Mouse (Mus musculus): ENCODE measurements around the gene Stk38. TPM values are rescaled to one million over a fixed set of nuclear protein-coding genes. Genes with fewer than 3 reads are reported as not detected.

The Stk38 gene
- polyA plus RNA-seq, 1 experiment = 196 TPM

GRCm38 (mm10) chr17:29053841-29054240, 46.0 kb upstream of the Stk38 start:
- no peak overlapping the region for H3K4me3 ChIP-seq (ENCODE audit: control insufficient read depth, insufficient read depth, low read length)

DNA sequence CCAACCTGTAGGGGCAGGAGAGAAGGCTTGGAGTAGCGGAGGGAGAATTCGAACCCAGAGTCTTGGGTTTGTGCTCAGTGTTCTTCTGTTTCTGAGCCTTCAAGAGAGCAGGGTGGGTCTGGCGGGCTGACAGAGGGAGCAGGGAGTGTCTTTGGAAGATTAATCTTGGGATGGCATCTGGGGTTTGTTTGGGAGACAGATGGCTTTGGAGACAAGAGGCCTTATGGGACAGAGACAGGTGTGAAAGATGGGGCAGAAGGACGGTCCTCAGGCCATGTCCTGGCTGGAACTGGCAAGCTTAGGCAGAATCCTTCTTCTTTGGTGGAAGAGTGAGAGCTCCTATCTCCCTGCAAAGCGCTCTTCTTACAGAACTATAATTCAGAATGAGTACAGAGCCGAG, 45.3 kb upstream of the Stk38 start:
- no peaks in the 10 kb centered on the region for H3K27me3 ChIP-seq (ENCODE audit: control insufficient read depth, insufficient read depth, low read length)
- no peaks in the 10 kb centered on the region for H3K36me3 ChIP-seq (ENCODE audit: control insufficient read depth, insufficient read depth, low read length)
- DNase-seq = no peak
- 95% methylated on average over 6 of the region's 6 CpGs for WGBS
- no peak overlapping the region for H3K4me3 ChIP-seq (ENCODE audit: control insufficient read depth, insufficient read depth, low read length)
- no peak for TF ChIP-seq CTCF (IDR thresholded peaks at IDR 0.05; ENCODE audit: borderline replicate concordance, control insufficient read depth, extremely low read depth, insufficient read depth, low read length, poor library complexity)
- H3K4me1 ChIP-seq (replicated peaks; ENCODE audit: control insufficient read depth, insufficient read depth, low read length) = peaks cover 29% of the 10 kb centered on the region
- H3K27ac ChIP-seq (ENCODE audit: control insufficient read depth, insufficient read depth, low read length) = no peak overlapping the region

More at GRCm38 (mm10) chr17:29053841-29054240, 46.0 kb upstream of the Stk38 start:
- DNase-seq = no peak
- WGBS = 75% methylated on average over 7 of the region's 7 CpGs
- Histone ChIP-seq H3K36me3 (ENCODE audit: control insufficient read depth, insufficient read depth, low read length) (no peaks in the 10 kb centered on the region), H3K27ac (ENCODE audit: control insufficient read depth, insufficient read depth, low read length) (no peak overlapping the region), H3K4me1 (replicated peaks; ENCODE audit: control insufficient read depth, insufficient read depth, low read length) (peaks cover 37% of the 10 kb centered on the region), H3K27me3 (ENCODE audit: control insufficient read depth, insufficient read depth, low read length) (no peaks in the 10 kb centered on the region)
- TF ChIP-seq CTCF (IDR thresholded peaks at IDR 0.05; ENCODE audit: borderline replicate concordance, control insufficient read depth, extremely low read depth, insufficient read depth, low read length, poor library complexity) (no peak), POLR2A (IDR thresholded peaks at IDR 0.05; ENCODE audit: control insufficient read depth, extremely low read depth, insufficient read depth, low read length, poor library complexity) (no peak)

- no peak for DNase-seq
- WGBS = 47% methylated on average over 14 of the region's 14 CpGs
- TF ChIP-seq CTCF (IDR thresholded peaks at IDR 0.05; ENCODE audit: borderline replicate concordance, control insufficient read depth, extremely low read depth, insufficient read depth, low read length, poor library complexity) (no peak), POLR2A (IDR thresholded peaks at IDR 0.05; ENCODE audit: control insufficient read depth, extremely low read depth, insufficient read depth, low read length, poor library complexity) (no peak)
- H3K4me1 ChIP-seq (replicated peaks; ENCODE audit: control insufficient read depth, insufficient read depth, low read length) = peaks cover 12% of the 10 kb centered on the region
- H3K27me3 ChIP-seq (ENCODE audit: control insufficient read depth, insufficient read depth, low read length) = no peaks in the 10 kb centered on the region
- no peak overlapping the region for H3K4me3 ChIP-seq (ENCODE audit: control insufficient read depth, insufficient read depth, low read length)
- no peak overlapping the region for H3K27ac ChIP-seq (ENCODE audit: control insufficient read depth, insufficient read depth, low read length)
- peaks cover 6% of the 10 kb centered on the region; the same call in 1 of the 2 replicates for H3K36me3 ChIP-seq (ENCODE audit: control insufficient read depth, insufficient read depth, low read length)
These were observed 43.0 kb upstream of the Stk38 start for GRCm38 (mm10) chr17:29050791-29051190.

DNA sequence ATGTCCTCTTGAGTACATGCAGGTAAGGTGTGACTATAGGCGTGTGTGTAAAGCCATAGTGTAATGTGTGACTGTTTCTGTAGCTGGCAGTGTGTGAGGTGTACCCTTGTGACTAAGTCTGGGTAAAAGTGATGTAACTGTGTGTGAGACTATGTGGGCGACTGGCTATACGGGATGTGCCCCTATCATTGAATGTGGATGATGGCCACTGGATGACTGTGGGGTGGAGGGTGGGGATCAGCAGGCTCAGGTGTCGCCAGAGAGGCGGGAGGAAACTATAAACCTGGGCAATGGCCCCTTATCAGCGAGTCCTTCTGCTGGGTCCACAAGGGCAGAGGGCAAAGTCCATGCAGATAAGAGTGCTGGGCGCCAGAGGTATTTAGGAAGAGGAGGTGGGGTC, 42.1 kb upstream of the Stk38 start:
- H3K4me3 ChIP-seq (ENCODE audit: control insufficient read depth, insufficient read depth, low read length) = no peak overlapping the region
- no peak overlapping the region for H3K27ac ChIP-seq (ENCODE audit: control insufficient read depth, insufficient read depth, low read length)
- peaks cover 15% of the 10 kb centered on the region for H3K36me3 ChIP-seq (ENCODE audit: control insufficient read depth, insufficient read depth, low read length)
- no peak for DNase-seq
- H3K4me1 ChIP-seq (replicated peaks; ENCODE audit: control insufficient read depth, insufficient read depth, low read length) = peaks cover 8% of the 10 kb centered on the region
- H3K27me3 ChIP-seq (ENCODE audit: control insufficient read depth, insufficient read depth, low read length) = no peaks in the 10 kb centered on the region
- WGBS = 96% methylated on average over 7 of the region's 7 CpGs
- TF ChIP-seq POLR2A (IDR thresholded peaks at IDR 0.05; ENCODE audit: control insufficient read depth, extremely low read depth, insufficient read depth, low read length, poor library complexity) = no peak
- no peak for TF ChIP-seq CTCF (IDR thresholded peaks at IDR 0.05; ENCODE audit: borderline replicate concordance, control insufficient read depth, extremely low read depth, insufficient read depth, low read length, poor library complexity)

- peaks cover 19% of the 10 kb centered on the region for H3K36me3 ChIP-seq (ENCODE audit: control insufficient read depth, insufficient read depth, low read length)
- H3K27ac ChIP-seq (ENCODE audit: control insufficient read depth, insufficient read depth, low read length) = no peak overlapping the region
- no peak for DNase-seq
- peaks cover 8% of the 10 kb centered on the region for H3K4me1 ChIP-seq (replicated peaks; ENCODE audit: control insufficient read depth, insufficient read depth, low read length)
- no peaks in the 10 kb centered on the region for H3K27me3 ChIP-seq (ENCODE audit: control insufficient read depth, insufficient read depth, low read length)
- H3K4me3 ChIP-seq (ENCODE audit: control insufficient read depth, insufficient read depth, low read length) = no peak overlapping the region
- TF ChIP-seq POLR2A (IDR thresholded peaks at IDR 0.05; ENCODE audit: control insufficient read depth, extremely low read depth, insufficient read depth, low read length, poor library complexity) (no peak), CTCF (IDR thresholded peaks at IDR 0.05; ENCODE audit: borderline replicate concordance, control insufficient read depth, extremely low read depth, insufficient read depth, low read length, poor library complexity) (no peak)
- WGBS = 64% methylated on average over 5 of the region's 5 CpGs
These were observed 41.7 kb upstream of the Stk38 start for GRCm38 (mm10) chr17:29049508-29049889.

GRCm38 (mm10) chr17:29048748-29049507, 41.1 kb upstream of the Stk38 start:
- peak; percentile 86 for DNase-seq
- WGBS = 28% methylated on average over 13 of the region's 13 CpGs
- Histone ChIP-seq H3K4me1 (replicated peaks; ENCODE audit: control insufficient read depth, insufficient read depth, low read length) (peaks cover 8% of the 10 kb centered on the region), H3K27me3 (ENCODE audit: control insufficient read depth, insufficient read depth, low read length) (no peaks in the 10 kb centered on the region), H3K27ac (ENCODE audit: control insufficient read depth, insufficient read depth, low read length) (no peak overlapping the region), H3K4me3 (ENCODE audit: control insufficient read depth, insufficient read depth, low read length) (no peak overlapping the region), H3K36me3 (ENCODE audit: control insufficient read depth, insufficient read depth, low read length) (peaks cover 25% of the 10 kb centered on the region)
- TF ChIP-seq POLR2A (IDR thresholded peaks at IDR 0.05; ENCODE audit: control insufficient read depth, extremely low read depth, insufficient read depth, low read length, poor library complexity) (no peak), CTCF (IDR thresholded peaks at IDR 0.05; ENCODE audit: borderline replicate concordance, control insufficient read depth, extremely low read depth, insufficient read depth, low read length, poor library complexity) (peak; percentile 70; the same call in 1 of the 2 replicates)

Data from thymus, adult 2 months (tissue).